Mouse (Mus musculus): ENCODE data around the gene Tomm40l. TPM values are rescaled to one million over a fixed set of nuclear protein-coding genes. Genes with fewer than 3 reads are reported as not detected.
"Not testable (repeated sequence)": the region's sequence is repeated elsewhere in the genome, so short reads cannot be mapped to it uniquely, and the experiment has no call there.

The Tomm40l gene
- polyA plus RNA-seq, 1 experiment from 2014 or later: 27.2 TPM

DNA sequence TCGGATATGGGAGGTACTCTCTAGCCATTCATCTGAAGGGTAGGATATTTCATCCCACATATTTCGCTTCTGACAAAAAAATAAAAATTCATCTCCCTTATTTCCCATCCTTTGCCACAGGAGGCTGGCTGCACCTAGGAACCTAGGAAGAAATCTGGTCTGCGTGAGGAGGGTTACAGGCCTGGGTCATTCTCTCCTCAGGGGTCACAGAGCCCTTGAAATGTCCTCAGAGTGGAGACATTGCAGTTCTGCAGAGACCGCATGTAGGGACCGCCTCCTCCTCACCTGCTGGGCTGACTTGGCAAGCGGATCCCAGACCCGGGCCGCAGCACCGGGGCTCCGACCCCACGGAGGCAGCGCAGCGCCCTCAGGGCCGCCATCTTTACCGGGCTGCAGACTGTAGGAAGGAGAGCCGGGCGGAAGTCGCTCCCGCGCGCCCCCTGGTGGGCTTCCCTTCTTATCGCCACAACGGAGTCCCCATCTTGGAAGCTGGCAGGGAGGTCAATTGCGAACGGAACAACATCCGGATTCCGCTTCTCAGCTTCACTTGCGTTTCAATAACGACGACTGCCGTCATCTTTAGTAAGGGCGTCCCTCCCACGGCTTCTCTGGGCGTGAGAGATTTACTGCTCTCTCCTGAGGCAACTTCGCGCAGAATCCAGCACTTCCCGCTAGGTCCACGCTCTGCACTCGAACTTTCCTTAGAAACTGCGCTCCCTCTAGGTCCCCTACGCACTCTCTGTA is 24.6 kb upstream of the Tomm40l start:
- Histone ChIP-seq H3K9me3 (ENCODE audit: control insufficient read depth, low read length) (no peaks in the 10 kb centered on the region), H3K27me3 (replicated peaks; ENCODE audit: control insufficient read depth, insufficient read depth, low read length) (no peaks in the 10 kb centered on the region), H3K4me2 (ENCODE audit: low read length) (peak overlapping the region; percentile 69), H3K4me3 (ENCODE audit: low read depth, low read length) (peak overlapping the region; percentile 89), H3K36me3 (ENCODE audit: control insufficient read depth, insufficient read depth, low read length) (peaks cover 33% of the 10 kb centered on the region), H3K4me1 (replicated peaks; ENCODE audit: control insufficient read depth, insufficient read depth, low read length) (peaks cover 43% of the 10 kb centered on the region), H3K9ac (ENCODE audit: low read length) (peak overlapping the region; percentile 91), H3K27ac (ENCODE audit: low read depth) (peak overlapping the region; percentile 92)
- under 1% methylated on average over 41 of the region's 41 CpGs for WGBS
- ATAC-seq (replicated peaks; ENCODE audit: low FRiP score, low TSS enrichment, low read depth) (peak; percentile 92), DNase-seq (ENCODE audit: low spot score) (peak; percentile 97)

DNA sequence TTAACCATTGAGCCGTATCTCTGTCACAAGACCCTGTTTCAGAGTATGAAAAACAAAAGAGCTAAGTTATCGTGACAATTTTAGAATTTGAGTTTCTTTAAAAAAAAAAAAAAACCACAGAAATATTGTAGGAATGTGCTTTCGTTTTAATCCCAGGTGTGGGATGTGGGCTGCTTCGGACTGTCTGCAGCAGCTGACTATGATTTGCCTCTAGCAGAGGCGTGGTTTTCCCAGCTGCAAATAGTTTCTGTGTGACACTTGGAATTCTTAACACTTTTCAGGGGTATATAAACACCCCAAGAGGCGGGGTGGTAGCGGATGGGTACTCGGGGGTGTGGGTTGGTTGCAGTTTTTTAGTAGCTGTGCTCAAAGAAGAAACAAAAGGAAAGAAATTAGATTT is 23.0 kb upstream of the Tomm40l start:
- no peak for DNase-seq (ENCODE audit: low spot score)
- H3K27ac ChIP-seq (ENCODE audit: low read depth): no peak overlapping the region
- 80% methylated on average over 8 of the region's 8 CpGs for WGBS
- peaks cover 45% of the 10 kb centered on the region for H3K36me3 ChIP-seq (ENCODE audit: control insufficient read depth, insufficient read depth, low read length)
- no peak for ATAC-seq (replicated peaks; ENCODE audit: low FRiP score, low TSS enrichment, low read depth)
- H3K4me3 ChIP-seq (ENCODE audit: low read depth, low read length): no peak overlapping the region
- H3K9me3 ChIP-seq (ENCODE audit: control insufficient read depth, low read length): no peaks in the 10 kb centered on the region
- no peak overlapping the region for H3K9ac ChIP-seq (ENCODE audit: low read length)
- no peak overlapping the region for H3K4me2 ChIP-seq (ENCODE audit: low read length)
- H3K27me3 ChIP-seq (replicated peaks; ENCODE audit: control insufficient read depth, insufficient read depth, low read length): no peaks in the 10 kb centered on the region
- peaks cover 30% of the 10 kb centered on the region for H3K4me1 ChIP-seq (replicated peaks; ENCODE audit: control insufficient read depth, insufficient read depth, low read length)

DNA sequence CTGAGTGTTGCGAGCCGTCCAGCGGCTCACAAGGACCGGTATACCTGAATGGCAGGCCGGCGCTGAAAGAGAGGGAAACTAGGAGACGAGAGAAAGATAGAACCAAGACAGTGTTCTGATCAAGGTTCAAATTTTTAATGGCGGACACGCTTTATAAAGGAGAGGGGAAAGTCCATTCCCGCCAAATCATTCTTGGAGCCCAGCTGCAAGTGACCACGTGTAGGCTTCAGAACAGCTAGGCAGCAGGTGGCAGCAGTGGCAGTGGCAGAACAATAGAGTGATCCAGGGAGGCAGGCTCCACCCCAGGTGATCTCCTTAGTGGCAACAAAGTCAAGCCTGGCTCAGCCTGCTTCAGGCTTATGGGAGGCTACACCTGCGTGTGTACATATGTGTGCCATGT is 19.6 kb upstream of the Tomm40l start:
- H3K4me1 ChIP-seq (replicated peaks; ENCODE audit: control insufficient read depth, insufficient read depth, low read length): peaks cover 10% of the 10 kb centered on the region
- H3K4me3 ChIP-seq (ENCODE audit: low read depth, low read length); H3K27me3 ChIP-seq (replicated peaks; ENCODE audit: control insufficient read depth, insufficient read depth, low read length); H3K9ac ChIP-seq (ENCODE audit: low read length); H3K27ac ChIP-seq (ENCODE audit: low read depth); ATAC-seq (replicated peaks; ENCODE audit: low FRiP score, low TSS enrichment, low read depth); DNase-seq (ENCODE audit: low spot score); H3K4me2 ChIP-seq (ENCODE audit: low read length); H3K9me3 ChIP-seq (ENCODE audit: control insufficient read depth, low read length): not testable (repeated sequence)
- 87% methylated on average over 12 of the region's 12 CpGs for WGBS
- peaks cover 79% of the 10 kb centered on the region for H3K36me3 ChIP-seq (ENCODE audit: control insufficient read depth, insufficient read depth, low read length)

DNA sequence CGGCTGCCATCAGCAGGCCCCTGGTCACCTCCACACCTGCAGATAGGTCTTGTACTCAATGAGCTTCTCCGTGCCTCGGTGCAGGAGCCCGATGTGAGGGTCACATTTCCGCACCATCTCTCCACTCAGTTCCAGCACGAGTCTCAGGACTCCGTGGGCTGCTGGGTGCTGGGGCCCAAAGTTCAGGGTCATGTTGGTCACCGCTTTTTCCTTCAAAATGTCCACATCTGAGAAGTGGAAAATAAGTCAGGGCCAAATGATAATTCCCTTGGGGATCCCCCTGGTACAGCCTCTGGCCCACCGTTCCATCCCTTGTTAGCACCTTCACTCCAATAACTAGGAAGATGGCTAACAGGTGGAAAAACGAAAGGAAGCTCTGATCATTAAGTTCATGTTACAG is 18.6 kb upstream of the Tomm40l start:
- ATAC-seq (replicated peaks; ENCODE audit: low FRiP score, low TSS enrichment, low read depth) (no peak), DNase-seq (ENCODE audit: low spot score) (no peak)
- H3K4me2 ChIP-seq (ENCODE audit: low read length): no peak overlapping the region
- H3K9ac ChIP-seq (ENCODE audit: low read length): no peak overlapping the region
- peaks cover 5% of the 10 kb centered on the region for H3K4me1 ChIP-seq (replicated peaks; ENCODE audit: control insufficient read depth, insufficient read depth, low read length)
- 91% methylated on average over 10 of the region's 10 CpGs for WGBS
- H3K9me3 ChIP-seq (ENCODE audit: control insufficient read depth, low read length): no peaks in the 10 kb centered on the region
- no peak overlapping the region for H3K27ac ChIP-seq (ENCODE audit: low read depth)
- peaks cover 89% of the 10 kb centered on the region for H3K36me3 ChIP-seq (ENCODE audit: control insufficient read depth, insufficient read depth, low read length)
- H3K4me3 ChIP-seq (ENCODE audit: low read depth, low read length): no peak overlapping the region
- H3K27me3 ChIP-seq (replicated peaks; ENCODE audit: control insufficient read depth, insufficient read depth, low read length): no peaks in the 10 kb centered on the region

DNA sequence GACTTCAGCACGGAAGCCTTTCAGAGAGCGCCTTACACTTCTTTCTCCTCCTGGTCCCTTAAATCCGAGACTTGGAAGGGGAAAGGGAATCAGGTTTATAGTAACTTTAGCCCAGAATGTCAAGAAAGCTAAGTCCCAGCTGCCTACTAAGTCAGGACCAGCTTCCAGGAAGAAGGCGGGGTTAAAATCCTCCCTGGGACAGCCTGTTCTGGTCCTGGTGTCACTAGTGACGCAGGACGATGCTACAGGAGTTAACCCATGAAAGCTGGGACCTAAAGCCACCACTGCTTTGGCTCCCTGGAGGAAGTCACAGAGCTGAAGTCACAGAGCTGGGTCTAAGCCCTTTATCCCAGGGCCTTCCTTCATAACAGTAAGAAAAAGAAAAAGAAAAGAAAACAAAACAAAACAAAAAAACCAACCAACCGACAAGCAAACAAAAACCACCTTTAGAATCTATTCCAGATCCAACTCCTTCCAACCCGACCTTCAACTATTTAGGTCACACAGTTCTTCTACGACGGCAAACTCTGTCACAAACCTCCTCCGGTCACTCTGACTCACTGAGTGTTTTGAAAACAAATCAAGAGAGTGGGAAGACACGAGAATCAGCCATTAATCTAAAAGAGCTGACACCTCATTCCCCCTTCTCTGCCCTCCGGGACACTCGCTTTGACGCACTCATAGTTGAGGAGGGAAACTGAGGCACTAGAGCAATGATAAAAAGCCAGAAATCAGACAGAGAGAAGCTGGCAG is 17.9 kb upstream of the Tomm40l start:
- Histone ChIP-seq H3K4me2 (ENCODE audit: low read length) (no peak overlapping the region), H3K4me1 (replicated peaks; ENCODE audit: control insufficient read depth, insufficient read depth, low read length) (no peaks in the 10 kb centered on the region; the same call in 1 of the 2 replicates), H3K9me3 (ENCODE audit: control insufficient read depth, low read length) (no peaks in the 10 kb centered on the region), H3K4me3 (ENCODE audit: low read depth, low read length) (no peak overlapping the region), H3K27ac (ENCODE audit: low read depth) (no peak overlapping the region), H3K9ac (ENCODE audit: low read length) (no peak overlapping the region), H3K36me3 (ENCODE audit: control insufficient read depth, insufficient read depth, low read length) (peaks cover 91% of the 10 kb centered on the region), H3K27me3 (replicated peaks; ENCODE audit: control insufficient read depth, insufficient read depth, low read length) (no peaks in the 10 kb centered on the region)
- 74% methylated on average over 15 of the region's 15 CpGs for WGBS
- no peak for DNase-seq (ENCODE audit: low spot score)
- no peak for ATAC-seq (replicated peaks; ENCODE audit: low FRiP score, low TSS enrichment, low read depth)

DNA sequence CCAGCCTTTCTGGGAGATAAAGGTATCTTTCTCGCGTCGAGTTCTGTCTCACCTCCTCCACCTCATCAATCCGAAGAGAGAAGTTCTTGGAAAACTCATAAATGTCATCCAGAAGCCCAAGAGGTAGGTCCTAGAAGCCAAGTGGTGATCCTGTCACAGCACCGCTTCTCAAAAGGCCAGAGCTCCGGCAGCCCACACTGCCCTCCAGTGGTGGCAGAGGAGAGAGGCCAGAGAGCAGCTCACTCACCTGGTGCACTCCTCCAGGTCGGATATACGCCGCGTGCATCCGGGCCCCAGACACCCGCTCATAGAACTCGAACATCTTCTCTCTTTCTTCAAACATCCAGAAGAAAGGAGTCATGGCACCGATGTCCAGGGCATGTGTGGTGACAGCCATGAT is 16.1 kb upstream of the Tomm40l start:
- 67% methylated on average over 14 of the region's 14 CpGs for WGBS
- Histone ChIP-seq H3K27me3 (replicated peaks; ENCODE audit: control insufficient read depth, insufficient read depth, low read length) (no peaks in the 10 kb centered on the region), H3K36me3 (ENCODE audit: control insufficient read depth, insufficient read depth, low read length) (peaks cover 96% of the 10 kb centered on the region), H3K9me3 (ENCODE audit: control insufficient read depth, low read length) (no peaks in the 10 kb centered on the region), H3K4me2 (ENCODE audit: low read length) (no peak overlapping the region), H3K4me1 (replicated peaks; ENCODE audit: control insufficient read depth, insufficient read depth, low read length) (no peaks in the 10 kb centered on the region), H3K9ac (ENCODE audit: low read length) (no peak overlapping the region), H3K27ac (ENCODE audit: low read depth) (no peak overlapping the region), H3K4me3 (ENCODE audit: low read depth, low read length) (no peak overlapping the region)
- peak; percentile 72 for DNase-seq (ENCODE audit: low spot score)
- ATAC-seq (replicated peaks; ENCODE audit: low FRiP score, low TSS enrichment, low read depth): peak; percentile 56

DNA sequence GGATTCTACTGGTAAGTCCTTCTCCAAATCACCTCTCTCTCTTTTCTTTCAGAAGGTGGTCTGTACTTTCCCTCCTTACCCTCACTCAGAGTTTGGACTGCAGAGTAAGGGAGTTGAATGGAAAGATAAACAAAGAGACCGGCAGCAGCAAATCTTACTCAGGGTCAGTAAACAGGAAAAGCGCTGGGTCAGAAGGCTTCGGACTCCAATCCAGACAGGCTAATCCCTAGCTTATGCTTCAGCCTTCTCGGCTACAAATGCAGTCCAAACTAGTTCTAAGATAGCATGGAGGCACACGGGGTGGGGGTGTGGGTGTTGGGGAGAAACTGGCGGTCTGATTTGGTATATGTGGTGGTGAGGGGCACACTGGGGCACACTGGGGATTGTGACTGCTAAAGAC is 15.1 kb upstream of the Tomm40l start:
- H3K36me3 ChIP-seq (ENCODE audit: control insufficient read depth, insufficient read depth, low read length): peaks cover 89% of the 10 kb centered on the region
- H3K4me3 ChIP-seq (ENCODE audit: low read depth, low read length): no peak overlapping the region
- H3K9ac ChIP-seq (ENCODE audit: low read length): no peak overlapping the region
- no peaks in the 10 kb centered on the region for H3K4me1 ChIP-seq (replicated peaks; ENCODE audit: control insufficient read depth, insufficient read depth, low read length)
- H3K9me3 ChIP-seq (ENCODE audit: control insufficient read depth, low read length): no peaks in the 10 kb centered on the region
- WGBS: 49% methylated on average over 6 of the region's 6 CpGs
- ATAC-seq (replicated peaks; ENCODE audit: low FRiP score, low TSS enrichment, low read depth): no peak
- DNase-seq (ENCODE audit: low spot score): no peak
- no peak overlapping the region for H3K27ac ChIP-seq (ENCODE audit: low read depth)
- H3K27me3 ChIP-seq (replicated peaks; ENCODE audit: control insufficient read depth, insufficient read depth, low read length): no peaks in the 10 kb centered on the region
- no peak overlapping the region for H3K4me2 ChIP-seq (ENCODE audit: low read length)

DNA sequence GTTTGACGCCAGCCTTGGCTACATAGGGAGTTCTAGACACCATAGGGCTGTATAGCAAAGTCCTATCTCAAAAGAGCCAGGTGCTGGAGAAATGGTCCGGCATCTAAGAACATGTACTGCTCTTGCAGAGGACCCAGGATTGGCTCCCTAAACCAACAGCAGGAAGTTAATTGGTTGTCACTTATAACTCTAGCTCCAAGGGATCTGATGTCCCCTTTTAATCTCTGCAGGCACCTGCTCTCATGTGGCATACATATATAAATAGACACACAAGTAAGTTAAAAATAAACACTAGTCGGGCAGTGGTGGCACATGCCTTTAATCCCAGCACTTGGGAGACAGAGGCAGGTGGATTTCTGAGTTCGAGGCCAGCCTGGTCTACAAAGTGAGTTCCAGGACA is 13.5 kb upstream of the Tomm40l start:
- Histone ChIP-seq H3K9me3 (ENCODE audit: control insufficient read depth, low read length) (no peaks in the 10 kb centered on the region), H3K4me2 (ENCODE audit: low read length) (no peak overlapping the region), H3K36me3 (ENCODE audit: control insufficient read depth, insufficient read depth, low read length) (peaks cover 76% of the 10 kb centered on the region), H3K4me1 (replicated peaks; ENCODE audit: control insufficient read depth, insufficient read depth, low read length) (no peaks in the 10 kb centered on the region), H3K27me3 (replicated peaks; ENCODE audit: control insufficient read depth, insufficient read depth, low read length) (no peaks in the 10 kb centered on the region), H3K9ac (ENCODE audit: low read length) (no peak overlapping the region), H3K27ac (ENCODE audit: low read depth) (no peak overlapping the region), H3K4me3 (ENCODE audit: low read depth, low read length) (no peak overlapping the region)
- 81% methylated on average over 4 of the region's 4 CpGs for WGBS
- ATAC-seq (replicated peaks; ENCODE audit: low FRiP score, low TSS enrichment, low read depth) (no peak), DNase-seq (ENCODE audit: low spot score) (no peak)
